Mouse (Mus musculus) intestine, embryonic 14.5 days (tissue): ENCODE results near the gene Vasn. TPM values are rescaled to one million over a fixed set of nuclear protein-coding genes. Genes with fewer than 3 reads are reported as not detected.

ENCODE experiments used
- ATAC-seq: fragments of 200-750 bp; cut with Nextera tagmentation; replicated peaks from 2 replicates; pipeline ENCODE4 v1.8.0; 2017; ENCODE audit warnings: low read depth, moderate number of reproducible peaks, moderate TSS enrichment, moderate library complexity; ENCODE audit not compliant: low FRiP score, low TSS enrichment
- DNase-seq: peaks from one replicate; pipeline ENCODE4 v3.0.0-alpha.2; 2018; ENCODE audit warnings: low spot score
- H3K27ac ChIP-seq: fragments of 300-500 bp; sonication (generic); 2 replicates; pipeline ENCODE4 v1.5.1; 2014; ENCODE audit warnings: low read depth, mild to moderate bottlenecking, control low read depth
- H3K27me3 ChIP-seq: fragments of 300-500 bp; sonication (generic); replicated peaks from 2 replicates; pipeline ENCODE4 v1.6.1; 2014; ENCODE audit warnings: low read length, control low read depth; ENCODE audit not compliant: control insufficient read depth, insufficient read depth
- H3K36me3 ChIP-seq: fragments of 300-500 bp; sonication (generic); 2 replicates; pipeline ENCODE4 v1.6.1; 2014; ENCODE audit warnings: low read length, control low read depth; ENCODE audit not compliant: control insufficient read depth, insufficient read depth
- H3K4me1 ChIP-seq: fragments of 300-500 bp; sonication (generic); replicated peaks from 2 replicates; pipeline ENCODE4 v1.6.1; 2014; ENCODE audit warnings: low read length, control low read depth, mixed read lengths; ENCODE audit not compliant: control insufficient read depth, insufficient read depth
- H3K4me2 ChIP-seq: fragments of 300-500 bp; sonication (generic); 2 replicates; pipeline ENCODE4 v1.6.1; 2014; ENCODE audit warnings: low read length
- H3K4me3 ChIP-seq: fragments of 300-500 bp; sonication (generic); 2 replicates; pipeline ENCODE4 v1.5.1; 2014; ENCODE audit warnings: low read depth, low read length, control low read depth, mixed read lengths
- H3K9ac ChIP-seq: fragments of 300-500 bp; sonication (generic); 2 replicates; pipeline ENCODE4 v1.6.1; 2014; ENCODE audit warnings: mild to moderate bottlenecking, low read length
- H3K9me3 ChIP-seq: fragments of 300-500 bp; sonication (generic); 2 replicates; pipeline ENCODE4 v1.6.1; 2016; ENCODE audit warnings: low read length, control low read depth; ENCODE audit not compliant: control insufficient read depth
- WGBS: fragments of 180-500 bp; shearing (Covaris S2); extraction: QIAGEN DNeasy Blood & Tissue Kit; methylation state at CpG from one replicate; pipeline ENCODE4 v1.1.7; 2014; 5-methylcytosine and 5-hydroxymethylcytosine counted together
- polyA plus RNA-seq: library from polyadenylated mRNA; unstranded; fragments of >200 nt; fragmentation: Nextera tagmentation; extraction: Ambion mirVana; gene quantifications from 2 replicates; pipeline ENCODE4 v1.2.1, GENCODE M21; 2014

Vasn gene
- polyA plus RNA-seq, 1 experiment from 2014 or later, result 17.1 TPM

DNA sequence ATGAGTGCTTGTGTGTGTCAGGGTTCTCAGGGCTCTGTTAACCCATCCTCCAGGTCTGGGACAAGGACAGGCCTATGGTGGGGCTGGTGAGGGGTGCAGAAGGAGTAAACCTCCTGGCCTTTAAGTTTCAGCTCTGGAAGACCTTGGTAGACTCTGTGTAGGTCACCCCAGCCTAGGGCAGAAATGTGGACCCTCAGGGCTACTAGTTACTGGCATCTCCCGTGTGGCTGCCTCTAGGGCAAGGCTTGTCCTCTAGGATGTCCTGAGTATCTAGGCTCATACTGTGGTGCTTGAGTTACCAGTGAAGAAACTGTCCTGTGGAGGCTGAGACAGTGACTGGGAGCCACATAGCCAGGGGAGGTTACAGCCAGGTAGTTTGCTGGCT is 36.3 kb upstream of the Vasn start:
- no peak overlapping the region for H3K4me3 ChIP-seq
- peak overlapping the region; percentile 26 for H3K4me2 ChIP-seq
- H3K4me1 ChIP-seq, result peaks cover 90% of the 10 kb centered on the region
- ATAC-seq, result no peak
- H3K36me3 ChIP-seq, result no peaks in the 10 kb centered on the region
- 48% methylated on average over 1 of the region's 1 CpGs for WGBS
- H3K9ac ChIP-seq, result no peak overlapping the region
- H3K9me3 ChIP-seq, result no peaks in the 10 kb centered on the region
- H3K27ac ChIP-seq, result peak overlapping the region; percentile 70
- H3K27me3 ChIP-seq, result no peaks in the 10 kb centered on the region
- DNase-seq, result no peak

DNA sequence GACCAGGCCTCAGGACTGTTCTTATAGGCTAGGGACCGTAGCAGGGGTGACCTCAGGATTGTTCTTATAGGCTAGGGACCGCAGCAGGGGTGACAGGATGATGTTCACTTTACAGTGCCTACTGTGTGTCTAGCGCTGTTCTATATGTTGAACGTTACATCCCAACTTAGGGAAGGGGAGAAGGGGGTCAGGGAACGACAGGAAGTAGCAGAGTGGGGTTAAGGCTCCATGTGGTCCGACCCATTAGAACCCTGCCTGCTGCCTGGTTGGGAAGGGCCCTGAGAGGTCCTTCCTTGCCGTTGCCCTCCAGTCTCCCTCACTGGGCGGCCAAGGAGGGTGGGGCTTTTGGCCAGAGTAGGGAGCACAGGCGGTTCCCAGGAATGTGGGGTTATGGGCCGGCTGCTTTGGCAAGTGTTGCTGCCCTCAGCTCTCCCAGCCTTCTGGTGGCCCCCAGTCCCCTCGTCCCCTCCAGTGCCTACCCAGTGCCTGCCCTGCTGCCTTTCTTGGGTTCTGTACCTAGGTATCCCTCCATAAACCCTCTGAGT is 35.4 kb upstream of the Vasn start:
- Histone ChIP-seq H3K27me3 (no peaks in the 10 kb centered on the region), H3K4me3 (no peak overlapping the region), H3K36me3 (peaks cover 7% of the 10 kb centered on the region; the same call in 1 of the 2 replicates), H3K4me2 (no peak overlapping the region), H3K9ac (no peak overlapping the region), H3K4me1 (peaks cover 80% of the 10 kb centered on the region), H3K9me3 (no peaks in the 10 kb centered on the region), H3K27ac (peak overlapping the region; percentile 70; the same call in 1 of the 2 replicates)
- no peak for DNase-seq
- ATAC-seq, result no peak
- WGBS, result 56% methylated on average over 11 of the region's 11 CpGs

DNA sequence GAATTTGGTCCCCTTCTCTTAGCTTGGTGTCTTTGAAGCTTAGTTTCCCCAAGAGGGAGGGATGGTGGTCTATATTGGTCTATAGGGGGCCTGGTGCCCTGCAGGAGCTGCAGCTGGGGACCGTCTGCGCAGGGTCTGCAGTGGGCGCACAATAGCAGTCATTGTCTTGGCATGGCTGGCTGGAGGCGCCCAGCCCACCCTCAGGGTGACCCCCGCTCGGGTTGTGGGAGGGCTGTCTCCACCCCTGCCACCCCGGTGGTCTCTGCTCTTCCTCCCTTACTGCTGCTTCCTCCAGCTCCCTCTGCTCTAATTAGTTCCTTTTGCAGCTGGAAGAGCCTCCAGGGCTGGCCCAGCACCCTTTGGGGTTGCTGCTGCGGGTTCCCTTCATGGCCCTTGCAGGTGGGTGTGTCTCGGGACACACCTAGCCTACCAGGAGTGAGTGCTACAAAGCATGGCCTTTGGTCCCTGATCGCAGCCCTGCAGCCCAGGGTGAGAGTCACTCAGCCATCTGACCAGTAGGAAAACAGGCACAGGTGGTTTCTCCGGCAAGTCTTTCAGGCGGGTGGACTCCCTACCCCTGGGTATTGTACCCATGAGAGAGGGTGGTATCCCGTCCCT is 34.1 kb upstream of the Vasn start:
- Histone ChIP-seq H3K9ac (no peak overlapping the region), H3K4me1 (peaks cover 69% of the 10 kb centered on the region), H3K27ac (peak overlapping the region; percentile 5), H3K4me3 (no peak overlapping the region), H3K9me3 (no peaks in the 10 kb centered on the region), H3K27me3 (no peaks in the 10 kb centered on the region), H3K36me3 (peaks cover 19% of the 10 kb centered on the region), H3K4me2 (peak overlapping the region; percentile 23; the same call in 1 of the 2 replicates)
- WGBS, result 54% methylated on average over 13 of the region's 13 CpGs
- no peak for DNase-seq
- peak; percentile 18; the same call in 1 of the 2 replicates for ATAC-seq

DNA sequence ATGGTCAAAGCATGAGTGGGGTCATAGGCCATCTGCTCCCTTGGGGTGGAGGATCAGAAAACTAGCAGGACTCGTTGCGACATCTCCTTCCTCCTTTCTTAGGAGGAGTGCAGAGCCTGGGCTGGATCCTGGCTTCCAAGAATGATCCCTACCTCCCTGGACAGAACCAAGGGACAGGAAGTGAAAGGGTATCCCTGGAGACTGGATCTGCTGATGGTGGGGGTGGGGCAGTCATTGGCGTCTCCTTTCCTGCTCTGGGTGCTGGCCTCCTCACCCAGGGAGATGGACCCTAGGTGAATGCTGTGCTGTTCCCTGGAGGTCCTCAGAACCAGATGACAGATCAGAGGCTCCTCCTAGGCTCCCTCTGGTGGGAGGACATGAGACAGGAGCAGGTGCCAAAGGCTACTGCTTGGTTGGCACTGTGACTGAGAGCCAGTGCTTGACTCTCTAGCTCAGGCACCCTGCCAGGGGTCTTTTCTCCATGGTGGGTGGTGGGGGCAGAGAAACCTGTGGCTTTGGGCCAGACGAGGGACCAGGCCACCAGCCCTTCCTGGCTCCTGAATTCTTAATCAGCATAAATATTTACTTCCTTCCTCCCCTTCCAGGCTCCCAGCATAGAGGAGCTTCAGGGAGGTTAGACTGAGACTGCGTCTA is 33.2 kb upstream of the Vasn start:
- H3K27ac ChIP-seq, result peak overlapping the region; percentile 5
- 14% methylated on average over 5 of the region's 5 CpGs for WGBS
- no peaks in the 10 kb centered on the region for H3K27me3 ChIP-seq
- no peak overlapping the region for H3K9ac ChIP-seq
- H3K4me2 ChIP-seq, result no peak overlapping the region
- peaks cover 28% of the 10 kb centered on the region for H3K36me3 ChIP-seq
- H3K9me3 ChIP-seq, result no peaks in the 10 kb centered on the region
- ATAC-seq (no peak), DNase-seq (no peak)
- H3K4me1 ChIP-seq, result peaks cover 60% of the 10 kb centered on the region
- H3K4me3 ChIP-seq, result no peak overlapping the region

DNA sequence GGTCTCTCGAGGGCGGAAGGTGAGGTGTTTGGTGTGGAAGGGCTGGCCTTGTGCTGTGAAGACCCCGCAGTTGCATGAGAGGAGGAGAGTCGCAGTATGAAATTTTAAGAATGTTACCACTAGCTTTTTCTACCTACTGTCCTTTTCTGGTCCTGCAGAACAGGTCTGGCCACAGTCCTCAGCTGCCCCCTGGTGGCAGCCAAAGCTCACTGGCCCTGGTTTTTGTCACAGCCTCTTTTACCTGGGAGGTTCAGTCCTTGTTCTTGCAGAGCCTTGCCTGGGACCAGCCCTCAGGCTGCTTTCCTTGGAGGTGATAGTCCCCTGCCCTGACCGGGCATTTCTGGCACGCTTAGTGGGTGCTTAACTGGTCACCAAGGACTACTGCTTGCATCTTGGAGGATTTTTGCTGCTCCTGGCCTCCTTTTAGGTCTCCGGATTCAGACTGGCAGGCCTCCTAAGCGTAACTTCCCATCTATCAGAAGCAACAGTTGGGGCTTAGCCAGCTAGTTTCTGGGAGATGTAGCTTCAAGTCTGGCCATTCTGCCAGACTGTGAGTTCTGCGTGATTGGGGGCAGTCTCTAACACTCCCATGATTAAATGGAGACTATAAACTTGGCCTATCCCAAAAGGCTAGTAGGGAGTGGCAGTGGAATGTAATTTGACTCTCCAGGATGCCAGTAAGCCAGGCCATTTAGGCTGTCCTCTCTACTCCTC is 31.8 kb upstream of the Vasn start:
- H3K9me3 ChIP-seq, result no peaks in the 10 kb centered on the region
- H3K27me3 ChIP-seq, result no peaks in the 10 kb centered on the region
- no peak overlapping the region for H3K4me3 ChIP-seq
- peaks cover 43% of the 10 kb centered on the region for H3K36me3 ChIP-seq
- peaks cover 47% of the 10 kb centered on the region for H3K4me1 ChIP-seq
- no peak overlapping the region for H3K9ac ChIP-seq
- 40% methylated on average over 9 of the region's 9 CpGs for WGBS
- 0 out of 2 replicates have a peak overlapping the region, but pooled peaks have one; percentile 5 for H3K27ac ChIP-seq
- ATAC-seq (no peak; the same call in 1 of the 2 replicates), DNase-seq (peak; percentile 86)
- no peak overlapping the region for H3K4me2 ChIP-seq

DNA sequence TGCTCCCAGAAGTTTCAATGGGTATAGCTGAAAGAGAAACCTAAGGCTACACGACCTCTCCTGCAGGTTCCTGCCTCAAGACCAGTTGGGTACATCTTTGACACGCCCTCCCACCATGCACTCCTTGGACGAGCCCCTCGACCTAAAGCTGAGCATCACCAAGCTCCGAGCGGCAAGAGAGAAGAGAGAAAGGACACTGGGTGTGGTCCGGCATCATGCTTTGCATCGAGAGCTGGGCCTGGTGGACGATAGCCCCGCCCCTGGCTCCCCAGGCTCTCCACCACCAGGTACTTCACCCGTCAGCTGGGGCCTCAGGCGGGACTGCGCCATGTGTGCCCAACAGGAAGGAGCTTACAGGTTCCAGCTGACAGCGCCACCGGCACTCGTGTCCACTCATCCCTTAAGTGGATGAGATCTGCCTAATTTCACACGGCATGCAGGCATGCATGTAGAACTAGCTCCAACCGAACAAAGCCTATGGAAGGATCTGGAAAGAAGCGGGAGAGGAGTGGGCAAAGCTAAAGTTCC is 31.1 kb upstream of the Vasn start:
- ATAC-seq (no peak), DNase-seq (no peak)
- H3K4me2 ChIP-seq, result no peak overlapping the region
- H3K27ac ChIP-seq, result no peak overlapping the region
- peaks cover 41% of the 10 kb centered on the region for H3K4me1 ChIP-seq
- no peak overlapping the region for H3K9ac ChIP-seq
- WGBS, result 77% methylated on average over 19 of the region's 19 CpGs
- H3K27me3 ChIP-seq, result no peaks in the 10 kb centered on the region
- H3K36me3 ChIP-seq, result peaks cover 49% of the 10 kb centered on the region
- H3K9me3 ChIP-seq, result no peaks in the 10 kb centered on the region
- H3K4me3 ChIP-seq, result no peak overlapping the region

DNA sequence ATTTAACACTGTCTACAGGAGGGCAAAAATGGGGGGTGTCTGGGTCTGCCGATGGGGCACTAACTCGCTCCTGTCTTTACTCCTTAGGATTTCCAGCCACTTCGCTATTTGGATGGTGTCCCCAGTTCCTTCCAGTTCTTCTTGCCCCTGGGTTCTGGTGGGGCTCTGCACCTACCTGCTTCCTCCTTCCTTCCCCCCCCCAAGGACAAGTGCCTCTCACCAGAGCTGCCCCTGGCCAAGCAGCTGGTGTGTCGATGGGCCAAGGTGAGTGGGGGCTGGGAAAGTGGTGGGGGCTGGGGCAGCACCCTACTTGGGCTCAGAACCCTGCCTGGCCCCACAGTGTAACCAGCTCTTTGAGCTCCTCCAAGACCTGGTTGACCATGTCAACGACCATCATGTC is 28.5 kb upstream of the Vasn start:
- Histone ChIP-seq H3K36me3 (peaks cover 75% of the 10 kb centered on the region), H3K4me2 (no peak overlapping the region), H3K4me1 (peaks cover 15% of the 10 kb centered on the region), H3K9me3 (no peaks in the 10 kb centered on the region), H3K9ac (no peak overlapping the region), H3K4me3 (no peak overlapping the region), H3K27ac (no peak overlapping the region), H3K27me3 (no peaks in the 10 kb centered on the region)
- DNase-seq (no peak), ATAC-seq (no peak)
- WGBS, result 83% methylated on average over 5 of the region's 5 CpGs

DNA sequence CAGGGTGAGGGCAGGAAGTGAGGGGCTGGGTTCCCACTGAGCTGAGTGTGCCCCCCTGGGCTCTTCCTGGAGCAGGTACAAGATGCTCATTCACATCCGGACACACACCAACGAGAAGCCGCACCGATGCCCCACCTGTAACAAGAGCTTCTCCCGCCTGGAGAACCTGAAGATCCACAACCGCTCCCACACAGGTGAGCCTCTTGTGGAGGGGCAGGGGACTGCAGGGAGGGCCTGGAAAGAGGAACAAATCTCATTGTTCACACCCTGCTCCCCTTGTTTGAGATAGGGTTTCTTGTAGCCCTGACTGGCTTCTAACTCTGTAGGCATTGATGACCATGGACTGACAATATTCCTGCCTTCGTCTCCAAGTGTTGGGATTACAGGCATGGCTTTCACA is 28.1 kb upstream of the Vasn start:
- 94% methylated on average over 7 of the region's 7 CpGs for WGBS
- no peaks in the 10 kb centered on the region for H3K9me3 ChIP-seq
- no peak for DNase-seq
- peaks cover 77% of the 10 kb centered on the region for H3K36me3 ChIP-seq
- no peak overlapping the region for H3K9ac ChIP-seq
- peaks cover 10% of the 10 kb centered on the region for H3K4me1 ChIP-seq
- H3K27ac ChIP-seq, result no peak overlapping the region
- no peak overlapping the region for H3K4me2 ChIP-seq
- ATAC-seq, result no peak
- H3K4me3 ChIP-seq, result no peak overlapping the region
- no peaks in the 10 kb centered on the region for H3K27me3 ChIP-seq
